Mouse (Mus musculus) brain, embryonic 14.5 days (tissue): ENCODE data around the gene Ppp4c.

ENCODE experiments used
- CTCF ChIP-seq: fragments of 200-500 bp; IDR thresholded peaks from 2 replicates; pipeline ENCODE4 v1.5.1; 2012; ENCODE audit warnings: inconsistent platforms, mild to moderate bottlenecking, moderate library complexity, borderline replicate concordance; ENCODE audit not compliant: insufficient read depth, insufficient read length; ENCODE audit errors: extremely low read depth
- POLR2A ChIP-seq: fragments of 200-500 bp; IDR thresholded peaks from 2 replicates; pipeline ENCODE4 v1.6.1; 2012; ENCODE audit warnings: mild to moderate bottlenecking, inconsistent platforms, borderline replicate concordance; ENCODE audit not compliant: poor library complexity, insufficient read depth, insufficient read length, severe bottlenecking; ENCODE audit errors: extremely low read depth

DNA sequence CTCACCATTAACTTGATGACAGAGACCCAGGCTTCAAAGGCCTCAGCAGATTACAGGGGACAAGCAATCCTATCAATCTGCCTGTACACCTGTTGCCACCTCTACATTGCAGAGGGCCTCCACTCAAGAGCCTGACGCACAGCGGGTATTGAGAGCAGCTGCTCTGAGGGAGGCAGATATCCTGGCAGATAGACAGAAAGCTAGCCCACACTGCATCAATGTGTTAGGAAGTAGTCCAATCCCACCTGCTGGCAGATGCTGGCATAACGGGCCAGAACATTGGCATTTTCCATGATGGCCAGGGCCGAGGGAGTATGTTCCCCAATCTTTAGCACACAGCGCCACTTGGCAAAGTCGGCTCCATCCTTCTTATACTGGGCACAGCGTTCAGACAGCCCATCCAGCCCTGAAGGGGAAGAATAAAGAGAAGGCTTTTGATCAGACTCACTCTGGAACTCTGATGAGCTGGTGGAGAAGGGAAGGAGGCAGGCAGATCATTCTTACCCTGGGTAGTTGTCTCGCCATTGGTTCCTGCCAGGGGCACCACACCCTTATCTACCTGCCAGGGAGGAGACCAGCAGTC, 4.1 kb upstream of the Ppp4c start:
- TF ChIP-seq POLR2A (no peak), CTCF (no peak)
